Mouse (Mus musculus): ENCODE measurements around the gene Mtmr11. TPM values are rescaled to one million over a fixed set of nuclear protein-coding genes. Genes with fewer than 3 reads are reported as not detected.
"Not testable (repeated sequence)": the region's sequence is repeated elsewhere in the genome, so short reads cannot be mapped to it uniquely, and the experiment has no call there.

Mtmr11 gene
- polyA plus RNA-seq, 1 experiment from 2014 or later, result 33.6 TPM

DNA sequence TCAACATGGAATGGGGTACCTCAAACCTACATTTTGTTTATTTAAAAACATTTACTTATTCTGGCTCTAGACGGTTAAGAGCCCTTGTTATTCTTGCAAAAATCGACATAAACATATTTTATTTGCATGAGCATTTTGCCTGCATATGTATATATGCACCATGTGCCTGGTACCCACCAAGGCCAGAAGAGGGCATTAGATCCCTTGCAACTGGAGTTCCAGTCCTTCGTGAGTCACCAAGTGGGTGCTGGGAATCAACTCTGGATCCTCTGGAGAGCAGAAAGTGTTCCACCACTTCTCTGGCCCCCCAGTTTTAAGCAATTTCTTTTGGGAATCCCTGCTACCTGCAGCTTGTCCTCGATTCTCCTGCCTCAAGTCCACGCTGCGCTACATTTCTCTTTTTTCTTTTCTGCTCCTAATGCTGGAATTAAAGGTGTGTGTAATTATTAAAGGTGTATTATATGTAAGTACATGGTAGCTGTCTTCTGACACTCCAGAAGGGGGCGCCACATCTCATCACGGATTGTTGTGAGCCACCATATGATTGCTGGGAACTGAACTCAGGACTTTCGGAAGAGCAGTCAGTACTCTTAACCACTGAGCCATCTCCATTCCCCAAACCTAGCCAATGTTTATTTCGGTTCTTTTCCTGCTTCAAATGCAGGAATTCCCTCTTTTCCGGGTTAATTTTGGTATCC lies 34.0 kb downstream of the Mtmr11 start:
- Histone ChIP-seq H3K4me3 (no peak overlapping the region), H3K4me2 (no peak overlapping the region), H3K27ac (no peak overlapping the region), H3K36me3 (no peaks in the 10 kb centered on the region), H3K9ac (no peak overlapping the region), H3K9me3 (no peaks in the 10 kb centered on the region), H3K27me3 (no peaks in the 10 kb centered on the region), H3K4me1 (peaks cover 15% of the 10 kb centered on the region)
- ATAC-seq (ENCODE audit: insufficient number of reproducible peaks, low FRiP score, low TSS enrichment, low read depth), result no peak
- 94% methylated on average over 11 of the region's 11 CpGs for WGBS

- H3K36me3 ChIP-seq, result no peaks in the 10 kb centered on the region
- no peaks in the 10 kb centered on the region for H3K9me3 ChIP-seq
- H3K27me3 ChIP-seq, result no peaks in the 10 kb centered on the region
- H3K9ac ChIP-seq, result peak overlapping the region; percentile 70
- 16% methylated on average over 27 of the region's 27 CpGs for WGBS
- H3K27ac ChIP-seq, result peak overlapping the region; percentile 97
- H3K4me1 ChIP-seq, result peaks cover 15% of the 10 kb centered on the region
- peak overlapping the region; percentile 98 for H3K4me2 ChIP-seq
- ATAC-seq (ENCODE audit: insufficient number of reproducible peaks, low FRiP score, low TSS enrichment, low read depth), result peak; percentile 40; the same call in 1 of the 2 replicates
- H3K4me3 ChIP-seq, result peak overlapping the region; percentile 67
Observed at GRCm38 (mm10) chr3:96196437-96197128, 34.8 kb downstream of the Mtmr11 start.

- no peaks in the 10 kb centered on the region for H3K36me3 ChIP-seq
- 0% methylated on average over 50 of the region's 50 CpGs for WGBS
- H3K4me2 ChIP-seq, result peak overlapping the region; percentile 98
- H3K9ac ChIP-seq, result peak overlapping the region; percentile 70
- peak; percentile 90 for ATAC-seq (ENCODE audit: insufficient number of reproducible peaks, low FRiP score, low TSS enrichment, low read depth)
- H3K9me3 ChIP-seq, result no peaks in the 10 kb centered on the region
- no peaks in the 10 kb centered on the region for H3K27me3 ChIP-seq
- peak overlapping the region; percentile 97 for H3K27ac ChIP-seq
- peak overlapping the region; percentile 67 for H3K4me3 ChIP-seq
- peaks cover 15% of the 10 kb centered on the region for H3K4me1 ChIP-seq
Observed at GRCm38 (mm10) chr3:96197129-96197749, 35.4 kb downstream of the Mtmr11 start.

DNA sequence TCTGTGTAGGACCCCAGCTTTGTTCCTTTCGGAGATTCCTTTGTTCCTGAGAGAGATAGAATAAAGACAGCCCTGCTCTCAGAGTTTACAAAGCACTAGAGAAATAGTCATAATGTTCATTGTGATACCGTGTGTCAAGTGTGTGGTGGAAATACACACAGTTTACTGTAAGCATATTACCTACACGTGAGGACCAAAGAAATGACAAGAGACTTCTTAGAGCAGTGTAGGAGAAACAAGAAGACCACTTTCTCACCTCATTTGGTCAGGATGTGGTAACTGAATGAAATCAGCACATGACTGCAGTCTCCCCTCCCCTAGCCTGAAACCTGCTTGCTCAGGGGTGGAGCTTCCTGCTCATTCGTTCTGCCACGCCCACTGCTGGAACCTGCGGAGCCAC lies 36.4 kb downstream of the Mtmr11 start:
- no peak for ATAC-seq (ENCODE audit: insufficient number of reproducible peaks, low FRiP score, low TSS enrichment, low read depth)
- H3K9me3 ChIP-seq, result no peaks in the 10 kb centered on the region

DNA sequence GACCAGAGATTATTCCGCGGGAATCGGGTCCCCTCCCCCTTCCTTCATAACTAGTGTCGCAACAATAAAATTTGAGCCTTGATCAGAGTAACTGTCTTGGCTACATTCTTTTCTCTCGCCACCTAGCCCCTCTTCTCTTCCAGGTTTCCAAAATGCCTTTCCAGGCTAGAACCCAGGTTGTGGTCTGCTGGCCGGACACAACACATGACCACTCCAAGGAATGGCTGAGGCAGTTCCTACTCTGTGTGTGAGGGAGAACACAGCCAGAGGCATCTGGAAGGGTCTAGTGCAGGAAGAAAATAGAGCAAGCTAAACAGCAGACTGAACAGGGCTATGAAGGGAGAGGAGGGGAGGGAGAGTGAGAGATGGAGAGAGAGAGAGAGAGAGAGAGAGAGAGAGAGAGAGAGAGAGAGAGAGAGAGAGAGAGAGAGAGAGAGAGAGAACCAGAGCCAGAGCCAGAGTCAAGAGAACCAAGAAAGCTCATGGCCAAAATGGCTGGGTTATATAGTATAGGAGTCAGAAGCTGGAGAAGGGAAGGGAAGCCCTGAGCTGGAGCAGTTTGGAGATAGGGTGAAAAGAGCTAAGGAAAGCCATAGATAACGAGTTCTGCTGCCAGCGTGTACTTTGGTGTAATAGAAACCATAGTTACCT lies 36.9 kb downstream of the Mtmr11 start:
- not testable (repeated sequence) for H3K4me2 ChIP-seq; H3K27me3 ChIP-seq; H3K9ac ChIP-seq; H3K9me3 ChIP-seq; H3K27ac ChIP-seq; H3K36me3 ChIP-seq; ATAC-seq (ENCODE audit: insufficient number of reproducible peaks, low FRiP score, low TSS enrichment, low read depth)
- H3K4me3 ChIP-seq, result peak overlapping the region; percentile 67; the same call in 1 of the 2 replicates
- WGBS, result 25% methylated on average over 8 of the region's 8 CpGs
- H3K4me1 ChIP-seq, result peaks cover 15% of the 10 kb centered on the region

More for the DNA sequence above, 36.4 kb downstream of the Mtmr11 start:
- Histone ChIP-seq H3K4me1 (peaks cover 15% of the 10 kb centered on the region), H3K27ac (peak overlapping the region; percentile 28; the same call in 1 of the 2 replicates), H3K9ac (0 out of 2 replicates have a peak overlapping the region, but pooled peaks have one; percentile 1), H3K27me3 (no peaks in the 10 kb centered on the region), H3K4me2 (peak overlapping the region; percentile 98), H3K4me3 (peak overlapping the region; percentile 67), H3K36me3 (no peaks in the 10 kb centered on the region)
- 5% methylated on average over 6 of the region's 6 CpGs for WGBS

DNA sequence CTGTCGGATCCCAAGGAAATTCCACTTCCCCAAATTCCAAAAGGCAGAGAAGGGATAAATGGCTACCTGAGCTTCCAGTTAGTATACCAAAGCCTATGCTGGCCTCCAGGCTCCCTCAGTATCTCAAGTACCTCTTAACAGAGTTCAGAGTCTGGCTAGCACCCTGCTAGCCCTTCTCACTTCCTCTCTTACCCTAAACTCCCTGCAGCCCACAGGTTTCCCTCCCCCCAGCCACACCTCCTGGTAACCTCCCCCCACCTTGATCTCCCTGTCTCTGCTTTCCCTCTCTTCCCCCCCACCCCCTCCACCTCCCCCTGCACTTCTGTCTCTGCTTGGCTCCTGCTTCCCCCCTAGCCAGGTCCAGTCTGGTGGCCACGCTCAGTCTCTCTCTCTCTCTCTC lies 37.9 kb downstream of the Mtmr11 start:
- no peak overlapping the region for H3K9ac ChIP-seq
- no peaks in the 10 kb centered on the region for H3K27me3 ChIP-seq
- no peak overlapping the region for H3K27ac ChIP-seq
- H3K4me2 ChIP-seq, result no peak overlapping the region
- ATAC-seq (ENCODE audit: insufficient number of reproducible peaks, low FRiP score, low TSS enrichment, low read depth), result no peak
- H3K4me3 ChIP-seq, result no peak overlapping the region
- H3K9me3 ChIP-seq, result no peaks in the 10 kb centered on the region
- H3K4me1 ChIP-seq, result peaks cover 15% of the 10 kb centered on the region
- 52% methylated on average over 2 of the region's 2 CpGs for WGBS
- no peaks in the 10 kb centered on the region for H3K36me3 ChIP-seq

- no peaks in the 10 kb centered on the region for H3K36me3 ChIP-seq
- no peak overlapping the region for H3K4me2 ChIP-seq
- H3K9ac ChIP-seq, result no peak overlapping the region
- no peak for ATAC-seq (ENCODE audit: insufficient number of reproducible peaks, low FRiP score, low TSS enrichment, low read depth)
- H3K4me1 ChIP-seq, result no peaks in the 10 kb centered on the region
- H3K27ac ChIP-seq, result no peak overlapping the region
- H3K9me3 ChIP-seq, result no peaks in the 10 kb centered on the region
- H3K27me3 ChIP-seq, result no peaks in the 10 kb centered on the region
- 75% methylated on average over 3 of the region's 3 CpGs for whole genome bisulfite sequencing
- no peak overlapping the region for H3K4me3 ChIP-seq
Observed at GRCm38 (mm10) chr3:96207819-96208218, 46.0 kb downstream of the Mtmr11 start.

- no peak for ATAC-seq (ENCODE audit: insufficient number of reproducible peaks, low FRiP score, low TSS enrichment, low read depth)
- no peak overlapping the region for H3K4me2 ChIP-seq
- WGBS, result 27% methylated on average over 15 of the region's 15 CpGs
- no peaks in the 10 kb centered on the region for H3K9me3 ChIP-seq
- H3K9ac ChIP-seq, result no peak overlapping the region
- H3K27ac ChIP-seq, result no peak overlapping the region
- no peaks in the 10 kb centered on the region for H3K27me3 ChIP-seq
- H3K4me1 ChIP-seq, result no peaks in the 10 kb centered on the region
- no peaks in the 10 kb centered on the region for H3K36me3 ChIP-seq
- no peak overlapping the region for H3K4me3 ChIP-seq
Observed at GRCm38 (mm10) chr3:96209242-96209641, 47.4 kb downstream of the Mtmr11 start.

- no peaks in the 10 kb centered on the region for H3K9me3 ChIP-seq
- no peaks in the 10 kb centered on the region for H3K27me3 ChIP-seq
- peaks cover 16% of the 10 kb centered on the region for H3K4me1 ChIP-seq
- under 1% methylated on average over 12 of the region's 12 CpGs for WGBS
- peak overlapping the region; percentile 75 for H3K4me2 ChIP-seq
- H3K4me3 ChIP-seq, result peak overlapping the region; percentile 57
- no peaks in the 10 kb centered on the region for H3K36me3 ChIP-seq
- peak overlapping the region; percentile 48 for H3K9ac ChIP-seq
- ATAC-seq (ENCODE audit: insufficient number of reproducible peaks, low FRiP score, low TSS enrichment, low read depth), result 0 out of 2 replicates have a peak, but pooled peaks have one; percentile 10
- peak overlapping the region; percentile 99 for H3K27ac ChIP-seq
Observed at GRCm38 (mm10) chr3:96219191-96219641, 57.4 kb downstream of the Mtmr11 start.

GRCm38 (mm10) chr3:96219661-96220130 lies 57.9 kb downstream of the Mtmr11 start, which contains the start of the genes Bola1 and Hist2h2ab:
TSS of gene Bola1 (minus strand) at chr3:96219709.
TSS of gene Hist2h2ab (plus strand) at chr3:96219865.
- no peaks in the 10 kb centered on the region for H3K9me3 ChIP-seq
- WGBS, result under 1% methylated on average over 35 of the region's 37 CpGs
- ATAC-seq (ENCODE audit: insufficient number of reproducible peaks, low FRiP score, low TSS enrichment, low read depth), result peak; percentile 90
- H3K9ac ChIP-seq, result peak within 1 kb of the TSS; percentile 74
- peak within 1 kb of the TSS; percentile 99 for H3K27ac ChIP-seq
- H3K36me3 ChIP-seq, result no peaks in the 10 kb centered on the region
- H3K4me2 ChIP-seq, result peak within 1 kb of the TSS; percentile 75
- H3K27me3 ChIP-seq, result no peaks in the 10 kb centered on the region
- H3K4me1 ChIP-seq, result peaks cover 16% of the 10 kb centered on the region
- peak within 1 kb of the TSS; percentile 57 for H3K4me3 ChIP-seq

DNA sequence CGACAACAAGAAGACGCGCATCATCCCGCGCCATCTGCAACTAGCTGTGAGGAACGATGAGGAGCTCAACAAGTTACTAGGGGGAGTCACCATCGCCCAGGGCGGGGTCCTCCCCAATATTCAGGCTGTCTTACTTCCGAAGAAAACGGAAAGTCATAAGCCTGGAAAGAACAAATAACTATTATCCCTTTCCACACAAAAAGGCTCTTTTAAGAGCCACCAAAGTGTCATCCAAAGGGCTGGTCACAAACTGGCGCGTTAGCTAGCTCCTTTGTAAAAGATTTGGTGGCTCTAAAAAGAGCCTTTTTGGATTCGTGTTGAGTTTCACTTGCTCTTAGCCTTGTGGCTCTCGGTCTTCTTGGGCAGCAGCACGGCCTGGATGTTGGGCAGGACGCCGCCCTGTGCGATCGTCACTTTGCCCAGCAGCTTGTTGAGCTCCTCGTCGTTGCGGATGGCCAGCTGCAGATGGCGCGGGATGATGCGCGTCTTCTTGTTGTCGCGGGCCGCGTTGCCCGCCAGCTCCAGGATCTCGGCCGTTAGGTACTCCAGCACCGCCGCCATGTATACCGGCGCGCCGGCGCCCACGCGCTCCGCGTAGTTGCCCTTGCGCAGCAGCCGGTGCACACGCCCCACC lies 58.4 kb downstream of the Mtmr11 start:
- not testable (repeated sequence) for H3K27me3 ChIP-seq; ATAC-seq (ENCODE audit: insufficient number of reproducible peaks, low FRiP score, low TSS enrichment, low read depth); H3K36me3 ChIP-seq; H3K9me3 ChIP-seq
- Histone ChIP-seq H3K4me2 (peak overlapping the region; percentile 75), H3K4me3 (peak overlapping the region; percentile 57), H3K27ac (peak overlapping the region; percentile 99), H3K4me1 (peaks cover 16% of the 10 kb centered on the region), H3K9ac (peak overlapping the region; percentile 74)
- under 1% methylated on average over 36 of the region's 47 CpGs for whole genome bisulfite sequencing
